Mouse (Mus musculus) spleen, adult 2 months (tissue): ENCODE data around the gene Dhx33.

Experiments
- CTCF ChIP-seq: fragments of 200-500 bp; IDR thresholded peaks from 2 replicates; pipeline ENCODE4 v1.5.1; 2011; ENCODE audit warnings: mild to moderate bottlenecking, inconsistent platforms; ENCODE audit not compliant: insufficient read depth, insufficient read length, insufficient replicate concordance; ENCODE audit errors: extremely low read depth
- POLR2A ChIP-seq: fragments of 200-500 bp; IDR thresholded peaks from 2 replicates; pipeline ENCODE4 v1.6.1; 2011; ENCODE audit warnings: low read depth, low read length, inconsistent platforms

DNA sequence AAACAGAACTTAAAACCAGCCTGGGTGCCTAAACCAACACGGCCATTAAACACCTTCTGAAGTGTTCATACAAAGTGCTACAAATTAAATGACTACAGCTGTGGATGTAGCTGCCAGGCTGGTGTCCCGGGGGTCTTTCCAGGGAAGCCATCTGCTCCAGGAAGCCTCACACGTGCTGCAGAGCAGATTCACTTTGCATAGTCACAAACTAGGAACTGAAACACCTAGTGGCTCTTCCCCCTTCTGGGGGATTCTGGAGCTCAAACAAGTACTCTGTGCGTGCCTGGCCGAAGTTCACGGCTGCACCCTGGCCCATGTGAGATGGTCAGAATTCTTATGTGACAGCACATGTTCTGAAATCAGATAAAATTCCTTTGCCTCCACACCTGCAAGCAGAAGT is 24.0 kb downstream of the Dhx33 start:
- TF ChIP-seq CTCF: no peak
- TF ChIP-seq POLR2A: no peak
